Mouse (Mus musculus) liver, postnatal 0 days (tissue): ENCODE data around the gene Tbc1d12.
A peak's percentile ranks its signal among the peaks of the same experiment; 100 is the strongest.

Experiments
- CTCF ChIP-seq: sonication (generic); IDR thresholded peaks from 2 replicates; pipeline ENCODE4 v1.5.1; 2016; ENCODE audit warnings: antibody characterized with exemption, low read depth
- EP300 ChIP-seq: IDR thresholded peaks from 2 replicates; pipeline ENCODE4 v1.6.1; 2016; ENCODE audit warnings: antibody characterized with exemption, low read depth, mild to moderate bottlenecking

DNA sequence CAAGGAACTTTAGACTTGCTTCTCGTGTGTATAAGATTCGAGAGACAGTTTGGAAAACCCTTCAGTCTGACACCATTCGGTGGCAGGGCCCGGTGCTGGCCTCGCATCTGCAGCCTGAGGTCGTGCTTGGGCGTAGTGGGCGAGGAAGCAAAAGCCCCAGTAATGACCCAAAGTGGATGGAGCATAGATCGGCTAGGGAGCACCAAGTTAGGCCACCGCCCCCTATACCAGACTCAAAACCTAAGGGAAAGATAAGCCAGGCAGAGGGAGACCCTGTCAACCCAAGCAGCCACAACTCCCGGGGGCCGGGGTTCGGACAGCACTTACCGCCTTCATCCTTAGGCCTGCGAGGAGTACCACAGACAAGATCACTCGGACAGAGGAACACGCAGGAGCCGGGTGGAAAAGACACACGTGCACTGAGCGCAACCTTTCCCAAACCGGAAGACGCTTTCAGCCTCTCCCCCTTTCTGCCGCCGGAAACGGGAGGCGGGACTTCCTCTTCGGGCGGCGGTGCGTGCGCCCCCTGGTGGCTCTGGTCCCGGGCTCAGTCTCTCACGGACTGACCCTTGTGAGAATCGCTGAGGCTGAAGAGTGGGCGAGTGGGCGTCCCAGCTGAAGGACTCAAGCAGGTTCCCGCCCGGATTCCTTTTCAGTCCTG lies 17.5 kb upstream of the Tbc1d12 start, which contains the start of gene Noc3l:
- TF ChIP-seq EP300 (0 out of 2 replicates have a peak, but pooled peaks have one; percentile 50), CTCF (peak; percentile 100)
